Mouse (Mus musculus): ENCODE measurements around the gene Tead1.

Gene Tead1

GRCm38 (mm10) chr7:112781987-112782386 is 102.9 kb downstream of the Tead1 start:
- DNase-seq = no peak

DNA sequence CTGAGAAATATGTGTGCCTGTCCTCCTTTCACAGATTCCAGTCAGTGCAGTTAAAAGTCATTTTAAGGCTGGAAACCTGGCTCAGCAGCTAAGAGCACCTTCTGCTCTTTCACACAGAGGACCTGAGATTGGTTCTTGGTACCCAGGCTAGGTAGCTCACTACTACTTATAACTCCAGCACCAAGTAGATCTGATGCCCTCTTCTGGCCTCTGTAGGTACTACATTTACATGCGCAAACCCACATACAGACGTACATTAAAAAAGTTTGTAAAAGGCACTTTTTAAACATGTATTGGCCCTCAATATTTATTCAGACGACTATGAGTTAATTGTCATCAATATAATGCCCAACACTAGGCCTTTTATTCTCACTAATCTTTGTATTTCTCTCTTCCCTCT is 105.2 kb downstream of the Tead1 start:
- DNase-seq = no peak

DNA sequence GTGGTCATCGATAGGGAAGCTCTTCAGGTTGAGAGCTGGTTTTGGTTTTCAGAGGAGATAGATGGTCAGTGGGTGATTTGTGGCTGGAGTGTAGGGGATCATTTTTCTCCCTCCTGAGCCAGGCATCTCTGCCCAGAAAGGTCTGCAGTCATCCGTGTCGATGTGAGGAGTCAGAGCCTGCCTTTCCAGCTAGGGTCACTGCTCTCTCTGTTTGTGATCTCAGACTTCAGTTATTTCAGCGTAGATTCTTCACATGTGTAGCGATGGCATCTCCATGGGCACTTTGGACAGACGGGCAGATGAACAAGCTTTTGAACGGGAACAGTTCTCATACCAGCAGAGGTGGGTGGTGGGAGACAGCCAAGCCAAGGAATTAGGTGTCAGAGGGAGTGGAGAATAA is 106.2 kb downstream of the Tead1 start:
- no peak for DNase-seq

GRCm38 (mm10) chr7:112786556-112787225 is 107.6 kb downstream of the Tead1 start:
- peak; percentile 81 for DNase-seq

GRCm38 (mm10) chr7:112787281-112787680 is 108.2 kb downstream of the Tead1 start:
- no peak for DNase-seq

- peak; percentile 62 for DNase-seq
Measured at GRCm38 (mm10) chr7:112788321-112788751, 109.2 kb downstream of the Tead1 start.

GRCm38 (mm10) chr7:112789693-112790092 is 110.6 kb downstream of the Tead1 start:
- no peak for DNase-seq

GRCm38 (mm10) chr7:112790334-112790733 is 111.2 kb downstream of the Tead1 start:
- no peak for DNase-seq

DNA sequence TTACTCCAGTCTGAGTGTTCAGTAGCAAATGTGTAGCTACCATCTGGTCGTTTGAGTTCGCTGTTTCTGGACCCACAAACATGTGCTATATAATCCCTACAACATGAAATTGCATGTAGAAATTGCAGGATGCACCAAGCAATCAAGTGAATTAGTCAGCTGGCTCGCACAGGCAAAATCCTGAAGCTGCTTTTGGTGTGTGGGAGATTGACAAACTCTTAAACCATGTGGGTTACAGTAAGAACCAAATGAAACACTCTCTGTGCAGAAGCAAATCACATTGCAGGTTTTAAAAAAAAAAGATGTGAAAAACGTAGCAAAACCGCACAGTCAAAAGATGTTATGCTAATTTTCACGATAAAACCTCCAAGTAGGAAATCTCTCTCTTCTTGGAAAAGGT is 113.6 kb downstream of the Tead1 start:
- no peak for DNase-seq

GRCm38 (mm10) chr7:112793903-112794302 is 114.8 kb downstream of the Tead1 start:
- DNase-seq = peak; percentile 47

- DNase-seq = no peak
Measured at GRCm38 (mm10) chr7:112794481-112794880, 115.4 kb downstream of the Tead1 start.

- no peak for DNase-seq
Measured at GRCm38 (mm10) chr7:112797526-112798321, 118.6 kb downstream of the Tead1 start.

DNA sequence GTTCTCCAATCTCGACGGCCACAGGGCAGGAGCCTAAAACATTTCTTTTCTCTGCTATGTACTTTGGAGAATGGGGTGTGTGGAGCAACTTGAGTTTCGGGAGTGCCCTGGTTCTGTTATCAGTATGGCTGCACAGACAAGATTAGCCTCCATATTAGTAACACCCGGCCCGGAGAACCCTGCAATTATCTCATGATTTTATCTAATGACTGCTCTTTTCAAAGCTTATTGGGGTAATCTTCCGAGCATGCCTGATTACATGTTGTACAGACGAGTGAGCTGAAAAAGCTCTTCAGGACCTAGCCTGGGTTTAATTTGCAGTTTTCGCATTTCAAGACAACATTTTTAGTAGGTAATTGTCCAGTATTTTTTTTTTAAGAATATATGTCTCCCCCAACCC is 122.6 kb downstream of the Tead1 start:
- no peak for DNase-seq

- no peak for DNase-seq
Measured at GRCm38 (mm10) chr7:112806718-112807400, 127.7 kb downstream of the Tead1 start.

- DNase-seq = no peak
Measured at GRCm38 (mm10) chr7:112807401-112807751, 128.3 kb downstream of the Tead1 start.

GRCm38 (mm10) chr7:112810752-112811151 is 131.6 kb downstream of the Tead1 start:
- DNase-seq = no peak

- no peak for DNase-seq
Measured at GRCm38 (mm10) chr7:112812037-112812775, 133.1 kb downstream of the Tead1 start.

DNA sequence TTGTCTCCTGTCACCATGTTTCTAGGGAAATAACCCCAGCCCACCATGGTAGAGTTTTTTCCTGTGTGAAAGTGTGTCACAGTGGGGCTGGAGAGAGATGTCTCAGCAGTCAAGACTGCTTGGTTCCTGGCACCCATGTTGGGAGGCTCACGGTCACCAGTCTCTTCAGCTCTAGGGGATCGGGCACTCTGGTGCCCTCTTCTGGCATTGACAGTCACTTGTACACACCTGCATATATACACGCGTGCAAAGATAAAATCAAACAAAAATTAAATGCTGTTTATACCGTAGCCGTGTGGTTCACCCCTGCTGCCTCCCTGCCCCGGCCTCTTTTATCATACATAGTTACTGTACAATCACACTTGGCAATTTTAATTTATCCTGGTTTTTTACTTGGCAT is 134.0 kb downstream of the Tead1 start:
- no peak for DNase-seq

DNA sequence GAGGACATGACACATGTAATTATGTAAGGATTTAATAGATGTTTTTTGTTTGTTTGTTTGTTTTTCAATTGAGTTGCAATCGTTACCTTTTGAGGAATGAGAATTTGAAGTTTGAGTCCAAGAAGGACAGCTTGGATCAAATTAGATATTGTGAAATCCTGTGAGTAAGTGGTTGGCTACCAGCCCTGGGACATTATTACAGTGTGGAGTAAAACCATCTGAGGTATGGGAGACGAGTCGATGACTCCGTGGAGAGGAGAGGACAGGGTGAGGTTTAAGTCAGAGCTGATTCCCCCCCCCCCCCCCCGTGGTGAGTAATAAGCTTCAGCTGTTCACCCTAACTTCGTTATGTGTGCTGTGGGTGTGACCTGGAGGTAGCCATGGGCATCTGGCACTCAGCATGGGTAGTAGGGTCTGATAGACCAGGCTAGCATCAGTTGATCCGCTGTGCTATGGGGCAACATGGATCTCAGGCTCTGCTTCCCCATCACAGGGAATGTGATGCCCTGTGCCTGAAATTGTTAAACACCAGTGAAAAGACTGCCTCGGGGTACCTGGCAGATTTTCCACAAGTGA is 134.7 kb downstream of the Tead1 start:
- DNase-seq = peak; percentile 67

GRCm38 (mm10) chr7:112816016-112816415 is 136.9 kb downstream of the Tead1 start:
- DNase-seq = no peak

GRCm38 (mm10) chr7:112819833-112820232 is 140.7 kb downstream of the Tead1 start:
- DNase-seq = no peak

GRCm38 (mm10) chr7:112822879-112823278 is 143.8 kb downstream of the Tead1 start:
- DNase-seq = no peak

DNA sequence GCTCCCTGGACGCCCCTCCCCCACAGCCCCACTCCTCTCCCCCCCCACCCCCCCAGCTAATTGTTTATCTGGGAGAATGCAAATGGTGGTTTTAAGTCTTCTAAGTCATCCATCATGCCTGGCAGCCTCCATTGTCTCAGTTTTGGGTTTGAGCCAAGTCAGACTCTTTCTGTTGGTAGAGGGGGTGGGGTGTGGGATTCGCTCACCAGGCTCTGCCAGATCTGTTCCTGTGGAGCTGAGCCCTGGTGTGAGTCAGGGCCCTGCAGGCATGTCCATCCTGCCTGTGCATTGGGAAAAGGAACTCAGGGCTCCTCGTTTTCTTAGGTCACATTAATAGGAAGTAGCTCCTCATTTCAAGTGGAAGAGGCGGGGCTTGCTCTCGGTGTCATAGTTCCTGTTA is 144.5 kb downstream of the Tead1 start:
- peak; percentile 69 for DNase-seq

All from lung, postnatal 14 days (tissue).